Mouse (Mus musculus): ENCODE measurements around the gene Nup43.
A peak's percentile ranks its signal among the peaks of the same experiment; 100 is the strongest.
"Not testable (repeated sequence)": the region's sequence is repeated elsewhere in the genome, so short reads cannot be mapped to it uniquely, and the experiment has no call there.

The Nup43 gene

GRCm38 (mm10) chr10:7667342-7667802 lies at the start of gene Nup43:
TSS of gene Nup43 (plus strand) at chr10:7667503.
- peak; percentile 91 for DNase-seq (ENCODE audit: low read depth, low spot score)

GRCm38 (mm10) chr10:7617556-7617955 lies 49.7 kb upstream of the Nup43 start:
- DNase-seq (ENCODE audit: low read depth, low spot score), result not testable (repeated sequence)

DNA sequence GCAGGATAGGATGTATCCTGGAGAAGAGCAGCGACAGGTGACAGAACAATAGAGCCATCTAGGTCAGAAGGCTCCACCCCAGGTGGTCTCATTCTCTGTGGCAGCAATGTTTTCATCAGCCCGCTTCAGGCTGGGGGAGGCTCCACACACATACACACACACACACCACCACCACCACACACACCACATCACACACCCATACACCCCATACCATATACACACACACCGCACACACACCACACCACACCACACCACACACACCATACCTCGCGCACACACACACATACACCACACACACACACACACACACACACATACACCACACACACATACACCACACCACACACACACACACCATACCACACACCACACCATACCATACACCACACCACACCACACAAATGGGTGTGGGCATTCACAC lies 47.5 kb upstream of the Nup43 start:
- DNase-seq (ENCODE audit: low read depth, low spot score), result no peak

GRCm38 (mm10) chr10:7620723-7621122 lies 46.6 kb upstream of the Nup43 start:
- no peak for DNase-seq (ENCODE audit: low read depth, low spot score)

- DNase-seq (ENCODE audit: low read depth, low spot score), result no peak
Observed at GRCm38 (mm10) chr10:7622378-7622777, 44.9 kb upstream of the Nup43 start.

GRCm38 (mm10) chr10:7623861-7624518 lies 43.3 kb upstream of the Nup43 start:
- no peak for DNase-seq (ENCODE audit: low read depth, low spot score)

- no peak for DNase-seq (ENCODE audit: low read depth, low spot score)
Observed at GRCm38 (mm10) chr10:7629092-7629491, 38.2 kb upstream of the Nup43 start.

- no peak for DNase-seq (ENCODE audit: low read depth, low spot score)
Observed at GRCm38 (mm10) chr10:7630286-7630685, 37.0 kb upstream of the Nup43 start.

- no peak for DNase-seq (ENCODE audit: low read depth, low spot score)
Observed at GRCm38 (mm10) chr10:7630951-7631720, 36.2 kb upstream of the Nup43 start.

DNA sequence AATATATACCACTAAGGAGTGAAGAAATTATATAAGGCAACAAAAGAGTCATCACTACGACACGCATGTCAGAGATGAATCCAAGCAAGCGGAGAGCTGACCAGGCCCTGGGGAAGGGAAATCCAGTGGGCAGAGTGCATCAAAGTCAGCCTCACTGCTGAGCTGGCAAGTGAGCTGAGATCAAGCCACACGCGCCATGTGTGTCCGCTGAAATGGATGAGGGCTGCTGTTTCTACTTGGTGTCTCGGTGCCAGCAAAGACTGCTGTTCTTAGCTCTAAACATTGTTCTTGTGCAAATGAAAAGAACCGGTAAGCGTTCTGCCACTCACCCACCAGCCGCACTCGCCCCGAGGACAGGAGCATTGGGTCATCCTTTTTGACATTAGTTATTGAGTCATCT lies 26.9 kb upstream of the Nup43 start:
- DNase-seq (ENCODE audit: low read depth, low spot score), result no peak

- DNase-seq (ENCODE audit: low read depth, low spot score), result no peak
Observed at GRCm38 (mm10) chr10:7645911-7646310, 21.4 kb upstream of the Nup43 start.

GRCm38 (mm10) chr10:7649059-7649458 lies 18.2 kb upstream of the Nup43 start:
- no peak for DNase-seq (ENCODE audit: low read depth, low spot score)

DNA sequence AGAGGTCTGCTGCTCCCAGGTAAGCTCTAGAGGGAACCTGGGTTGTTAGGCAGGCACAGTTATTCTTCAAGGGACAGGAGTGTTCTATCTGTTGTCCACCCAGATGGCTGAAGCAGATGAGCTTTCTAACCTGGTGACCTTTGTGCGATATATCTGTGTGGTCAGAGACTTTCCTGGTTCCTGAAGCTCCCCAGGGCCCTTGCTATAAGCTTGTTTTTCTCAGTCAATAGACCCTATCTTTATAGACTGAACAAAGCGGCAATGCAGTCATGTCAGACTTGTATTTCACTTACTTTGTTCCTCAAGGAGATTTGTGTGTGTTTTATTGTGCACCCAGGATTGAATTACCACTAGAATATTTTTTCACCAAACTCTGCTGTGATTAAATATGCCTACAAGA lies 16.2 kb upstream of the Nup43 start:
- DNase-seq (ENCODE audit: low read depth, low spot score), result no peak

- DNase-seq (ENCODE audit: low read depth, low spot score), result peak; percentile 61
Observed at GRCm38 (mm10) chr10:7662471-7663141, 4.7 kb upstream of the Nup43 start.

GRCm38 (mm10) chr10:7663159-7664026 lies 3.9 kb upstream of the Nup43 start:
- peak; percentile 75 for DNase-seq (ENCODE audit: low read depth, low spot score)

DNA sequence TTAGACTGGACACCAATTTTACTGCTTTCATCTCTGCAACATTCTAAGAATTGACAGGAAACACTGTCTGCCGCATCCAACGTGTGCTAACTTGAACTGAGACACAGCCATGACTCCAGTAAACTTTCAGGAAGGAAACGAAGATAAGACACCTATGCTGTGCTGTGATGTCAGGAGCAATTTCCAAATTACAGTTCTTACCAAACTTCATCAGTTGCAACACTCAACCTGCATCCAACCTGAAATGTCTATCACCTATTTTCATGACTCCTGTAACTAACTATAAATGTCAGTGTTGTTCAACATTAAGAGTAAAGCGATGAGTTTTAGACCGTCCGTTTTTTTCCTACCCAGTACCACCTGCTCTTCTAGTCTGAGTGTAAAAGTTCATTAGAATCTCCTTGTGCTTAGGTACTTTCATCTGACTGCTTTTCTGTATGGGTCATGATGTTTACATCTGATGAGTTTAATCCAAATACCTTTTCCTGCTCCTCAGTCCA lies 3.2 kb upstream of the Nup43 start:
- no peak for DNase-seq (ENCODE audit: low read depth, low spot score)

- no peak for DNase-seq (ENCODE audit: low read depth, low spot score)
Observed at GRCm38 (mm10) chr10:7664889-7665288, 2.4 kb upstream of the Nup43 start.

DNA sequence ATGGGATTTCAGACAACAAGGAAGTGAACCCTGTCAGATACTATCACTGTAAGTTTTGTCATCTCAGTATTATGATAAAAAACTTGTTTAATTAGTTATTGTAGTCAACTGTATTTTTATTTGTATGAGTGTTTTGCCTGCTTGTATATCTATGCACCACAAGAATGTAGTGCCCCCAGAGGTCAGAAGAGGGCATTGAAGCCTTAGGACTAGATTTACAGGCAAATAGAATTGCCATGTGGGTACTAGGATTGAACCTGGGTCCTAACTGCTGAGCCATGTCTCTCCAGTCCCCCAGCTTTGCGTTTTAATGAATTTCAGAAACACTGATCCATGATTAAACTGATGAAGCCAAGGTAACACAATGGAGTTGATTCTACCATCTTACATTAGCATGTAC lies 6.4 kb downstream of the Nup43 start:
- DNase-seq (ENCODE audit: low read depth, low spot score), result peak; percentile 66

- DNase-seq (ENCODE audit: low read depth, low spot score), result peak; percentile 60
Observed at GRCm38 (mm10) chr10:7680731-7681301, 13.5 kb downstream of the Nup43 start, which contains the start of the genes Pcmt1 and Lats1. TSS of gene Pcmt1 (minus strand) at chr10:7681136. TSS of gene Lats1 (plus strand) at chr10:7681214.

- DNase-seq (ENCODE audit: low read depth, low spot score), result peak; percentile 83
Observed at GRCm38 (mm10) chr10:7681343-7682025, 14.2 kb downstream of the Nup43 start.
